Mouse (Mus musculus) kidney, postnatal 10 days (tissue): ENCODE results near the gene BC107364.
A peak's percentile ranks its signal among the peaks of the same experiment; 100 is the strongest.
"Not testable (repeated sequence)": the region's sequence is repeated elsewhere in the genome, so short reads cannot be mapped to it uniquely, and the experiment has no call there.

Experiments
- DNase-seq: peaks from one replicate; pipeline ENCODE4 v3.0.0; 2021; ENCODE audit warnings: mixed read lengths

BC107364 gene

GRCm38 (mm10) chr3:96449762-96450585, 2.1 kb downstream of the BC107364 start:
- DNase-seq, result not testable (repeated sequence)

DNA sequence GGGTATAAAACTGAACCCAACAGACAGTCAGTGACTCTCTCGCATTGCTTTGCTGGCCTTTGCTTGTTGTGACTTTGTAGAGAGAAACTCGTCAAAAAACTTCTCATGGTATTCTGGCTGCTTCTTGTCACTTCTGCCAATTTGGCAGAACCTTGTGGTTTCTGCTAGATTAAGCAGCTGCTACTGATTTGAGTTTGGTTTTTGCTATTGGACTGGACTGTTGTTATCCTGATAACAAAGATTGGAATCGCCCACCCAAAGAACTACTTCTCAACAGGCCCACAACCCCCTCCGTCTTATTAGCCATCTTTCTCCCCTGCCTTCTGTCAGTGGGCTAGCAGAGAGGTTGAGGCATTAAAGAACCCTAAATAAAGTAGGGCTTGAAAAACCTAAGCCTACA, 6.7 kb downstream of the BC107364 start:
- DNase-seq, result no peak

GRCm38 (mm10) chr3:96440578-96440977, 11.5 kb downstream of the BC107364 start:
- peak; percentile 81 for DNase-seq

DNA sequence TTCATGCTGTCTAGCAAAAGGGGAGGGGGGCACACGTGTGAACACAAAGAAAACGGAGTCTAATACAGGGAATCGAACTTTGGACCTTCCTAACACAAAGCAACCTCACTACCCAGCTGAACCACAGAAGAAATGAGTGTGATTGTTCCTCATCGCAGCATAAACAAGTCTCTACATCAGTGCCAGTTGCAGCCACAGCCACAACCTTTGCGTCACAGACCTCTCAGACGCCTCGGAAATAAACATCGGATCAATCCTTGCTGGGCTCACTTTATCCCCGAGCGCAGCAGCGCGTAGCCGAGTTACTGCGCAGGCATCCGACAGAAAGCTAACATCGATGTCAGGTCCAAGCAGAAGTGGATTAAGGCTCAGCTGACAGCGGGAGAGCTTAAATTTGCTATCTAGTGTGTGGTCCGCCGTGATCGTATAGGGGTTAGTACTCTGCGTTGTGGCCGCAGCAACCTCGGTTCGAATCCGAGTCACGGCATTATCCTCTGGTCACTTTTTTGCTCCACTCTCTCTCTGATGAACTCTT, 16.5 kb downstream of the BC107364 start:
- DNase-seq, result no peak

DNA sequence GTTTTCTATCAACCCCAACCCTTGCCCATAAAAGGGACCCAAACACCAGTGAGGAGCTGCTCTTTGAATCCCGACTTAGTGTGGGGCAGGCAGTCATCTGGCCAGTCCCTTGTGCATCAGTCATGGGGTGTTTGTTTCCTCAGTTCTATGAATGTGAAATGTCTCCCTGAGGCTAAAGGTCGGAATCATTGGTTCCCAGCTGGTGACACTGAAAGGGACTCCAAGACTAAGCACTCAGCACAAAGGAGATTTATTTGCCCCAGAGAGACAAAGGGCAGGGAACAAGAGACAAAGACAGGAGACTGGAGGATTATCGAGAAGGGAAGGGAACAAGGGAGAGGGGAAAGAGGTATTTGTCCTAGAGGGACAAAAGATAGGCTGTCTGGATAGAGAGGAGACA, 19.9 kb downstream of the BC107364 start:
- no peak for DNase-seq

GRCm38 (mm10) chr3:96429819-96430132, 22.3 kb downstream of the BC107364 start:
- no peak for DNase-seq

GRCm38 (mm10) chr3:96428941-96429818, 22.9 kb downstream of the BC107364 start:
- DNase-seq, result no peak

DNA sequence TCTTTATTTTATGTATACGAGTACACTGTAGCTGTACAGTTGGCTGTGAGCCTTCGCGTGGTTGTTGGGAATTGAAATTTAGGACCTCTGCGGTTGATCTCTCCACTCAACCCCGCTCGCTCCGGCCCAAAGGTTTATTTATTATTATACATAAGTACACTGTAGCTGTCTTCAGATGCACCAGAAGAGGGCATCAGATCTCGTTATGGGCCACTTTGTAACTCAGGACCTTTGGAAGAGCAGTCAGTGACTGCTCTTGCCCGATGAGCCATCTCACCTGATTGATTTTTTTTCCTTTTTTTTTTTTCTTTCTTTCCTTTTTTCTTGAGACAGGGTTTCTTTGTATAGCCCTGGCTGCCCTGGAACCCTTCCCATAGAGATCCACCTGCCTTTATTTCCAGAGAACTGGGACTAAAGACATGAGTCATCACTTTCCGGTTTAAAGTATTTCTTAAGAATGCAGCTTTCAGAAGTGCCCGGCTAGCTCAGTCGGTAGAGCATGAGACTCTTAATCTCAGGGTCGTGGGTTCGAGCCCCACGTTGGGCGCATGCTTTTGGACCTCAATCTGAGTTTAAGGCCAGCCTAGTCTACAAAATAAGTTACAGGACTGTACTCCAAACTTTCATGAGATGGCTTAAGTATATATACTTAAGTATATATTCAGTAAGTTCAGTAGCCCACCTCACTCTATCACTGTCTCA, 24.2 kb downstream of the BC107364 start:
- peak; percentile 24 for DNase-seq

DNA sequence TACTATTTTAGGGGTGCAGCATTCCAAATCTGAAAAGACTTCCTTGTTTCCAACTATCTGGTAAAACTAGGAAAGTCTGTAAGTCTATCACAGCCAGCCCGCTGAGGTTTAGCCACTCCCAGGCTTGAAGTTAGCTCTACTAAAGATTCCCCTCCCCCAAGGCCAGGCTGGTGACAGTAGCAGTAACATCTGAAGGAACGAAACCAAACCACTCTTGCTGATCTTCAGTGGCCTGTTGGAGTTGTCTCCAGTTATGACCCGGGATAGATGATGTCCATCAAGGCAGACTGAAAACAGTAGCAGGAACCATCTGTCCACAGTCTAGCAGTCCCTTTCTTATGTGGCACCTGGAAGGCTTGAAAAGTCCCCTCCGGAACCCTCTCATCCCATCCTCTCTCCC, 24.8 kb downstream of the BC107364 start:
- no peak for DNase-seq

DNA sequence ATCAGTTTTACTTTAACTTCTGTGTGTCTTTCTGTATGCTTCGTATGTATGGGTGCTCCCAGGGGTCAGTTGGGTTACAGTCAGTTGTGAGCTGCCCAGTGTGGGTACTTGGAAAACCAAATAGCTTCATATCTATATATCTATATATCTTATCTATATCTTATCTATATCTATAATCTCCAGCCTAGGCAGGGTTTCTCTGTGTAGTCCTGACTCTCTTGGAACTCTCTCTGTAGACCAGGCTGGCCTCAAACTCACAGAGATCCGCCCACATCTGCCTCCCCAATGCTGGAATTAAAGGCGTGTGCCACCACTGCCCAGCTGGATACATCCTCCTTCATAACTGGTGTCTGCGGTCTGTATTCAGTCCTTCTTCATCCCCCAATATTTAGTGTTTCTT, 25.8 kb downstream of the BC107364 start:
- no peak for DNase-seq

DNA sequence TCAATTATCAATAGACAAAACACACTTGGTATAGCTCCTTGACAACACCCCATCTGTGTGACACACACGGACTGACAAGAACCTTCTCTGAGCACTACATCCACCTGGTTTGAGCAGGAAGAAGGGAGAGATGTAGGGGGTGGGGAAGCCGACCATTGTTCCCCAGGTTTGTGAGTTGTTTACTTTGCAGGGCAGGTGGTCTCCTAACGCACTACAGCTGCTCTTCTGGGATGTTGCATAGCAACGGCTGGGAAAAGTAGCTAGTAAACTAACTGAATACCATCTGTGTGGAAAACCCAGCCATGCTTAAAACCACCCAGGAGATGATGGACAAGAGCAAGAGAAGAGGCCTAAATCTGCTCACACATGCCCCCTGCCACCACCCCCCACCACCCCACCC, 27.7 kb downstream of the BC107364 start:
- DNase-seq, result not testable (repeated sequence)

- DNase-seq, result no peak
These were observed 28.2 kb downstream of the BC107364 start for GRCm38 (mm10) chr3:96423889-96424288.

DNA sequence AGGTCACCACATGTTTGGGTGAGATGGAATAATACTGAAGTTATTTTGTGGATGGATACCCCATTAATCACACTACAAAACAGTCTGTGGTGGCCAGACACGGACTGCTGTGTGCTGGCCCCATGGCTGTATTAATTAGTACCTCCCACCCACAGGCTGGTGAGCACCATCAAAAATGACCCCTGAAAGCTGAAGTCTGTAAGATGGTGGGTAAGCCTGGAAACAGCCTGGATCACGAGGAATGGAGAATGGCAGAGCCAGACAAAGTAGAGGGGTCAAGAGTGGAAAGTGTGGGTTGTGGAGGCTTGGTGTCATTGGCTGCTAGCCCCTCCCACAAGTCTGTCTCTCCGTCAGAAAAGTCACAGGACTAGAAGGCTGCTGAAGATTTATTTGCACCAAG, 31.3 kb downstream of the BC107364 start:
- DNase-seq, result no peak

DNA sequence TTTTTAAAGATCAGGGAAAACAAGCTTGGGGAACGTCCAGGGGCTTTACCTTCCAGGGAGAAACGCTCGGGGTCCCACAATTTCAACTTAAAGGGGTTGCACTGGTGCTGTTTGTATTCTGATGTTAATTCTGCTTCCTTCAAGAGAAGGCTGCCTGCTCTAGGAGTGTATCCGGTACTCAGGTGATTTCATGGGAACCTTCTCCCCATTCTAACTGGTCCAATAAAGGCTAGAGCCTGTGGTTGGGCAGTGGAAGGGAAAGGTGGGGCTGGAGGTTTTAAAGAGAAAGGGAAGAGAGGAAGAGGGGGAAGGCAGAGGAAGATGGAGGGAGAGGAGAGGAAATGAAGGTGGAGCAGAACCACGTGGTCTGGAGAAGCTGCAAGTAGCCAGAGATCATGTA, 33.2 kb downstream of the BC107364 start:
- DNase-seq, result not testable (repeated sequence)

DNA sequence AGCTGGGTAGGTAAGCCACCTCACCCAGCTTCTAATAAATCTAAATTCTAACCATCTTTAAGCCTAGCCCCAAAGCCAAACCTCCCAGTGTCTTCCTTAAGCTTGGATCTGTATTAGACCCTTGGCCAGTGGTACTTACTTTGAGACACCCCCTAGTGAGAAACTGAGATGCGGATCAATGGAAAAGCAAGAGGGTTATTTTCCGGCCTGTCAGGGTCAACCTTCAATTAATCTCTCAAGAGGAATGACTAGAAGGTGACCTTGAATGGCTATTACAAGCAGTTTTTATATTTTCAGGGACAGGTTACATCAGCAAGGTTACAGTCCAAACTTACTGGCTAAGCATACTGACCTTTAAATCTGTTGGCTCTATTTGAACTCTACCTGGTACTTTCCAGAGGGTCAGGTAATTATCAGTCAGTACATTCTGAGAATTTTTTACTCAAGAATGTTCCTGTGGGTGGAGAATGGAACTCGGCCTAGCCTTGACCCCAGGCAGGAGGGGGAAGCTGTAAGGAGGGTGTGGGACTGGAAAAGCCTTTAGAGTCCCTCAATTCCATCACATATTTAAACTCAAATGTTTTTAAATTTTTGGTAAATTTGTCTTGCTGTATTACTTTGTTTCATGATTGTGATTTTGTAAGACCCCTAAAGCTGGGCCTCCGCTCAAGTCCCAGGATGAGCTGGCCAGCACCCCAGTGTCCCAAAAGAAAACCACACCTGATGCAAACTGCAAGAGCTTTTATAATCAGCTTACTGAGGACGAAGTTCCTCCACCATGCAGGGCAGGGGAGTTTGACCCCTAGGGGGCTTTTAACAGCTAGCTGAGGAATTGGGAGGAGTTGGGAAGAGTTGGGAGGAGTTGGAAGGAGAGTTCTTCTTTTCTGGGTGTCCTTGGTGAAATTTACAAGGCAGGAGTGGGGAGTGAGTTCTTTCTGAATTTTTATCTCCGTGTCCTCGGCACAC, 34.0 kb downstream of the BC107364 start:
- no peak for DNase-seq

GRCm38 (mm10) chr3:96416595-96416994, 35.5 kb downstream of the BC107364 start:
- no peak for DNase-seq

GRCm38 (mm10) chr3:96416056-96416455, 36.0 kb downstream of the BC107364 start:
- DNase-seq, result no peak

GRCm38 (mm10) chr3:96414951-96415327, 37.2 kb downstream of the BC107364 start:
- DNase-seq, result no peak

DNA sequence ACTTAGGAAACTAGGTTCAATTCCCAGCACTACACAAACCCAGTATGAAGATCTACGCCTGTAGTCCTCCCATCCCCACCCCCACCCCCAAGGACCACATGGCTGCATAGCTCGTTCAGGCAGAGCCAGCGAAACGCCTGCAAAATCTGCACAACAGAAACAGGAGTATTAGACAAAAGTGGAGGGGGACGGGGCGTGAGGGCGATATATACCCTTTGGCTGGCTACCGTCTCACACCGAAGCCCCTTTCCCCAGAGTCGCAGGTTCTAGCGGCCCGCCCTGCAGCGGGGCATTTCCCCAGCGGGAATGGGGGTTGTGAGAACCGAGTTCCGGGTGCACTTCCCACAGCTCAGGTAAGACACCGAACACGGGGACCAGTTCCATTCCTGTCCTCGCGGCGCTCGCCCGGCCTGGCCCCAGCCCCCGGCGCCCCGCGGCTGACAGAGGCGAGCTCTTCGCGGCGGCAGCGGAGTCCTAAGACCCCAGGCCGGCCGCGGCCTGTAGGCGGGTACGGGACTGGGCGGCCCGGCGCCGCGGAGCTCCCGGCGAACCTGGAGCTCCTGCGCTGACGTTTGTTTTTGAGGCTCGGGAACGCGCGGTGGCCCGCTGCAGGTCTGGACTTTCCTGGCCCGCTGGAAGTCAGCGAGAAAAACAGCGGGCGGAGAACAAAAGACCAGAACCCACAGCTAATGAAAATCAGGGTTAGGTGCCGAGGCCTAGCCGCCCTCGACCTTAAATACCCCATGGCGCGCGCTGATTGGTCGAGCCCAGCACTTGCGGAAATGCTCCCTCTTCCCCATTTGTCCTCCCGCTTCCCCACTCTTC, 37.8 kb downstream of the BC107364 start:
- DNase-seq, result peak; percentile 78

DNA sequence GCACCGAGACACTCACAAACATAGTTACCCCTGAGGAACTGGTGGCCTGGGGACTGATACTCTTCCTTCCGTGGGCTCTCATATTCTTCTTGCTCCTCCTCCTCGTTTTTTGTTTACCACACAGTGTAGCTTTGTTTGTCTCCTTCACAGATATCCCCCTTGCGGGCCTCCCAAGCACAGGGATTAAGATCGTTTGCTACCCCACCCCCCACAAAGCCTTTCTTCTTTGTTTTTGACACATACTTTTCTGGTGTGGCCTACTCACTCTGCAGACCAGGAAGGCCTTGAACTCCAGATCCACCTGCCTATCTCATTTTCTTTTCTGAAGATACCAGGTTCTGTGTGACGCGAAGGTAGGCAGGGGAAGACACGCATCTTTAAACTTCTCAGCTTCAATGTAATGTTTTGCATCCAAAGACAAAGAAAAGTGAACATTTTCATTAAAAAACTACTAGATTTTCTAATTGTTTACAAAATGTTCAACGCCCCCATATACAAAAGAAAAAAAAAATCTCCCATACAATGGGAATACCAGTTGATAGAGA, 38.5 kb downstream of the BC107364 start:
- DNase-seq, result no peak

- DNase-seq, result no peak
These were observed 40.3 kb downstream of the BC107364 start for GRCm38 (mm10) chr3:96411821-96412220.
